Mouse (Mus musculus): Measurements from ENCODE around the gene Arl5b.

DNA sequence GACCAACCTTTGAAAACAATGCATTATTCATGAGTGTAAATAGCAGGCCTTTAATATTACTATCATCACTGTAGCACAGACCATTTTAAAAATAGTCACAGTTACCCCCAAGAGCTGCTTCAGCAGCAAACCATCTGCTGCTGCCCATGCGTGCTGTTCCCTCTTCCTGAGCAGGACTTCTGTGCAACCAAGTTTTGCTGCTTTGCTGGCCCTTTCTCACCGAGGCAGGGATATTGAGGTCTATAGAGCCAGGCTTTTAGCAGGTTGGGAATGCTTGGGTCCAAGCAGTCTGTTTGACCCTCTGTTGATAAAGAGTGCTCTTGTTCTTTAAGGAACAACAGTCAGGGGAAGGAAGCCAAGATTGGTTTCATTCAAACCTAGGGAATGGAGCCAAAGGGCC is 16.3 kb downstream of the Arl5b start:
- TF ChIP-seq EP300 (optimal IDR thresholded peaks at IDR 0.05) (no peak), CTCF (IDR thresholded peaks at IDR 0.05; ENCODE audit: low read depth) (no peak)
